Mouse (Mus musculus): ENCODE measurements around the gene Osgin1. TPM values are rescaled to one million over a fixed set of nuclear protein-coding genes. Genes with fewer than 3 reads are reported as not detected.

The Osgin1 gene
- total and polyA plus RNA-seq, 2 experiments from 2014 or later = 0.45 TPM; not detected in 1

DNA sequence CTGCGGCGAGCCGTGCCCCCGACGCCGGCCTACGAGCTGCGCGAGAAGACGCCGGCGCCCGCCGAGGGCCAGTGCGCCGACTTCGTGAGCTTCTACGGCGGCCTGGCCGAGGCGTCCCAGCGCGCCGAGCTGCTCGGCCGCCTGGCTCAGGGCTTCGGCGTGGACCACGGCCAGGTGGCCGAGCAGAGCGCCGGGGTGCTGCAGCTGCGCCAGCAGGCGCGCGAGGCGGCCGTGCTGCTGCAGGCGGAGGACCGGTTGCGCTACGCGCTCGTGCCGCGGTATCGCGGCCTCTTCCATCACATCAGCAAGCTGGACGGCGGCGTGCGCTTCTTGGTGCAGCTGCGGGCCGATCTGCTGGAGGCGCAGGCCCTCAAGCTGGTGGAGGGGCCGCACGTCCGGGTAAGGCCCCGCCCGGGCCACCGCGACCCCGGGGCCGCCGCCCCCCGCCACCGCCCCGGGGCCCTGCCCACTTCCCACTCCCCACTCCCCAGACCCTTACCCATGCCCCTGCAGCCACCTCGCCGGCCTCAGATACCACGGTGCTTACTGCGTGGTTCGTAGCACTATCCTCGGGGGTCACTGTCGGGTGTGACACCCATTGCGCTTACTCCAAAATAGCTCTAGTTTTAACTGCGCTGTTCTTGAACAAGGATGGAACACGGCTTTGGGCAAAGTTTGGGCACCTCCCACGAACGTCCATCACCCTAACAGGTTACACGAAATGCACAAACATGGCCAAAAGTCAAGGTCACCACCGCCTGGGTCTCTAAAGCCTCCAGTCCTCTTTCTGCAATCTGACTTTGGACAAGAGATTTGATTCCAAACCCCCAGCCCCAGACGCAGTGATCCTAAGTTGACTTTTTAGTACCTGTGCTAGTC lies 38.6 kb upstream of the Osgin1 start:
- Histone ChIP-seq H3K36me3 (ENCODE audit: insufficient read depth, low read length) (no peaks in the 10 kb centered on the region), H3K27ac (peak overlapping the region; percentile 94), H3K9me3 (ENCODE audit: low read length) (no peaks in the 10 kb centered on the region), H3K4me3 (ENCODE audit: low read length) (peak overlapping the region; percentile 77), H3K27me3 (ENCODE audit: insufficient read depth, low read length) (no peaks in the 10 kb centered on the region), H3K9ac (replicated peaks; ENCODE audit: low read length) (peak overlapping the region; percentile 94), H3K4me2 (ENCODE audit: low read depth, low read length) (peak overlapping the region; percentile 99), H3K4me1 (ENCODE audit: insufficient read depth, low read length) (peaks cover 11% of the 10 kb centered on the region)
- DNase-seq (ENCODE audit: low spot score) (no peak), ATAC-seq (peak; percentile 66)
- no peak for TF ChIP-seq CTCF (IDR thresholded peaks at IDR 0.05; ENCODE audit: low read depth)
- WGBS = 6% methylated on average over 77 of the region's 83 CpGs

DNA sequence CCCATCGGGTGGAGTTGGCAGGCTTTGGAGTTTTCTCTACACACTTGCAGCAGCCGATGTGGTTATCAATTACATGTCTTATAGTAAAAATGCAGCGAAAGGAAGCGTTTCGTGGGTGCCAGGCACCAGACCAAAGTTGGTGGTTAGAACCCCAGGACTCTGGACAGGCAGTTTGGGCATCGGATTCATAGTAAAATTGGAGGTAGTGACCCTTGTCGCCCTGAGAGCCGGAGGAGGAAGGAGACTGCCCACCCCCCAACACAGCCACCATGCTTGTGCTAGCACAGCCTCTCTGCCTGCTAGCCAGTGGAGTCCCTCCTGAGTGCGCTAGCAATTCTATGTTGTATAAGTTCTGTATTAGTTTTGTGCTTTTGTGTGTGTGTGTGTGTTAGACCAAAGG lies 35.4 kb upstream of the Osgin1 start:
- 72% methylated on average over 9 of the region's 9 CpGs for WGBS
- Histone ChIP-seq H3K36me3 (ENCODE audit: insufficient read depth, low read length) (peaks cover 5% of the 10 kb centered on the region; the same call in 1 of the 2 replicates), H3K4me2 (ENCODE audit: low read depth, low read length) (no peak overlapping the region), H3K9ac (replicated peaks; ENCODE audit: low read length) (no peak overlapping the region), H3K4me3 (ENCODE audit: low read length) (no peak overlapping the region), H3K4me1 (ENCODE audit: insufficient read depth, low read length) (peaks cover 11% of the 10 kb centered on the region), H3K27me3 (ENCODE audit: insufficient read depth, low read length) (no peaks in the 10 kb centered on the region), H3K9me3 (ENCODE audit: low read length) (no peaks in the 10 kb centered on the region), H3K27ac (no peak overlapping the region)
- TF ChIP-seq CTCF (IDR thresholded peaks at IDR 0.05; ENCODE audit: low read depth) = no peak
- no peak for DNase-seq (ENCODE audit: low spot score)
- no peak for ATAC-seq

DNA sequence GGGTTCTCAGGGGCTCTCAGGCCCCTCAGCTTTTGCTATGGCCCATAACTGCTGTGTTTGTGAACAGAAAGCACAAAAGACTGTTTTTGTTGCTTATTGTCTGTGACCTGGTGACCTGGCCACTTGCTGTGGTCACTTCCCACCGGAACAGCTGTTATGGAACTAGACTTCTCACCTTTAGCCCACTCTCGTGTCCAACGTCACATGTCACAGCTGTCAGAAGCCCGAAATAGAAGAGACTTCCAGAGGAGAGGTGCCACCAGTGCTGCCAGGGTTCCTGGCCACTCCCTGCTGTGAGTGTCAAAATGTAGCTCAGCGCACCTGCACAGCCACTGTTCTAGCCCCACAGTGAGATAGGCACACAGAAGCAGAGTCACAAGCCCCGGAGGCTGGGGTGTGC lies 34.7 kb upstream of the Osgin1 start:
- 69% methylated on average over 6 of the region's 6 CpGs for WGBS
- no peak overlapping the region for H3K4me2 ChIP-seq (ENCODE audit: low read depth, low read length)
- DNase-seq (ENCODE audit: low spot score) (no peak), ATAC-seq (no peak)
- H3K9me3 ChIP-seq (ENCODE audit: low read length) = no peaks in the 10 kb centered on the region
- no peaks in the 10 kb centered on the region for H3K27me3 ChIP-seq (ENCODE audit: insufficient read depth, low read length)
- H3K27ac ChIP-seq = no peak overlapping the region
- H3K9ac ChIP-seq (replicated peaks; ENCODE audit: low read length) = no peak overlapping the region
- H3K4me1 ChIP-seq (ENCODE audit: insufficient read depth, low read length) = peaks cover 11% of the 10 kb centered on the region
- H3K36me3 ChIP-seq (ENCODE audit: insufficient read depth, low read length) = peaks cover 5% of the 10 kb centered on the region; the same call in 1 of the 2 replicates
- no peak for TF ChIP-seq CTCF (IDR thresholded peaks at IDR 0.05; ENCODE audit: low read depth)
- no peak overlapping the region for H3K4me3 ChIP-seq (ENCODE audit: low read length)

DNA sequence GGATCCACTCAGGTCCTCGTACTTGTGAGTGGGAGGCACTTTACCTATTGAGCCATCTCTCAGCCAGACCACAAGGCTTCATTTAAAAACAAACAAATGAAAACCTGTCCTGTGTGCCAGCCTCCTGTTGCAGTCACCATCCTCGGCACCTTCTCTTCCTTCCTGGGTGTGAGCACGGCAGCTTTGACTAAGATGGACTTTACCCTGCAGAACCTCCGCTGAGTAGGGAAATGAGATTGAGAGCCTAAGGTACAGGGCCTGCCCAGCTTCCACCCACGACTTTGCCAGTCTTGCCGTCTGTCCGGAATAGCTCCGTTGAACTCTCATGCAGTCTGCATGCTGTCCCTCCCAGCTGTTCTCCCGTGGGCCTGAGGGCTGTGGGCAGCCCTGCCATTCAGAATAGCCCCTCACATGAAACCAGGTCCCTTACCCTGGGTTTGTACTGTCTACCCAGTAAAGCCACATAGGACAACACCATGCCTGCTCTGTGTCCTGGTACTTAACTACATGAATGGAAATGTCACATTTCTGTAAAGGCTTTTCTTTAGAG lies 33.7 kb upstream of the Osgin1 start:
- peaks cover 9% of the 10 kb centered on the region for H3K4me1 ChIP-seq (ENCODE audit: insufficient read depth, low read length)
- H3K4me3 ChIP-seq (ENCODE audit: low read length) = no peak overlapping the region
- DNase-seq (ENCODE audit: low spot score) (no peak), ATAC-seq (no peak)
- no peak overlapping the region for H3K27ac ChIP-seq
- H3K27me3 ChIP-seq (ENCODE audit: insufficient read depth, low read length) = no peaks in the 10 kb centered on the region
- no peaks in the 10 kb centered on the region for H3K9me3 ChIP-seq (ENCODE audit: low read length)
- no peak for TF ChIP-seq CTCF (IDR thresholded peaks at IDR 0.05; ENCODE audit: low read depth)
- peaks cover 9% of the 10 kb centered on the region; the same call in 1 of the 2 replicates for H3K36me3 ChIP-seq (ENCODE audit: insufficient read depth, low read length)
- no peak overlapping the region for H3K9ac ChIP-seq (replicated peaks; ENCODE audit: low read length)
- no peak overlapping the region for H3K4me2 ChIP-seq (ENCODE audit: low read depth, low read length)
- 87% methylated on average over 9 of the region's 9 CpGs for WGBS

DNA sequence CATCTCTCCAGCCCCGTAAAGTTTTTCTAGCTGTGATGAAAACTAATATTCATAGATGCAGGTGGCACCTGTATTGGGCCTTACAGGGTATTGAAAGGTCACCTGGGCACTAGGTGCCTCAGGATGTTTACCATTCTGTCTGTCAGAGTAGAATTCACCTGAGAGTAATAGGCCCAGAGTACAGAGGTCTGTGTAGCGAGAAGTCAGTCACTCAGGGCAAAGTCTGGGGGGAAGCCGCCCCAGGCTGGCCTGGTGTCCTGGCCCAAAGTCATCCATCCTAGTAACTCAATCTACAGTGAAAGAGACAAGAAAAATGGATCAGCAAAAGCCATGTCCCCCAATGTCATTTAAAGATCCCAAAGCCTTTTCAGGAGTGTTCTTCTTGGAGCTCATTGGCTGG lies 33.0 kb upstream of the Osgin1 start:
- WGBS = 87% methylated on average over 3 of the region's 3 CpGs
- DNase-seq (ENCODE audit: low spot score) (no peak), ATAC-seq (no peak)
- Histone ChIP-seq H3K4me3 (ENCODE audit: low read length) (no peak overlapping the region), H3K9me3 (ENCODE audit: low read length) (no peaks in the 10 kb centered on the region), H3K36me3 (ENCODE audit: insufficient read depth, low read length) (peaks cover 10% of the 10 kb centered on the region; the same call in 1 of the 2 replicates), H3K4me2 (ENCODE audit: low read depth, low read length) (no peak overlapping the region), H3K27ac (no peak overlapping the region), H3K9ac (replicated peaks; ENCODE audit: low read length) (no peak overlapping the region), H3K4me1 (ENCODE audit: insufficient read depth, low read length) (peaks cover 2% of the 10 kb centered on the region; the same call in 1 of the 2 replicates), H3K27me3 (ENCODE audit: insufficient read depth, low read length) (no peaks in the 10 kb centered on the region)
- TF ChIP-seq CTCF (IDR thresholded peaks at IDR 0.05; ENCODE audit: low read depth) = no peak

DNA sequence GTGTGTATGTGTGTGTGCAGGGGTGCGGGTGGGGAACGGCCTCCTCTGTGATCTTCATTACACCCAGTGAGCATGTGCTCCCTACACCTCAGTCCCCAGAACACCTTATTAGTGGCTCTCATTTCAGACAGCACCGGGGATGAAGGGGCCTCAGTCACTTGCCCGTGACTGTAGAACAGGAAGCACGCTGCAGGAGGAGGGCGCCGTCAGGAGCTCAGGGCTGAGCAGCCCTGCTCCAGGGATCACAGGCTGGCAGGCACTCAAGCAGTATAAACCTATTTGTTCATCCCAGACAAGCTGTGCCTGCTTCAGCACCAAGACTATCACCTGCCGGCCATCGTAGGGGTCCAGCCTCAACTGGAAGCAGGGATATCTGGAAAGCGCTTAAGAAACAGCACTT lies 30.0 kb upstream of the Osgin1 start:
- no peak for ATAC-seq
- Histone ChIP-seq H3K4me1 (ENCODE audit: insufficient read depth, low read length) (no peaks in the 10 kb centered on the region), H3K27ac (no peak overlapping the region), H3K27me3 (ENCODE audit: insufficient read depth, low read length) (no peaks in the 10 kb centered on the region), H3K4me3 (ENCODE audit: low read length) (no peak overlapping the region), H3K36me3 (ENCODE audit: insufficient read depth, low read length) (peaks cover 33% of the 10 kb centered on the region), H3K9me3 (ENCODE audit: low read length) (no peaks in the 10 kb centered on the region), H3K4me2 (ENCODE audit: low read depth, low read length) (no peak overlapping the region), H3K9ac (replicated peaks; ENCODE audit: low read length) (no peak overlapping the region)
- no peak for DNase-seq (ENCODE audit: low spot score)
- 68% methylated on average over 10 of the region's 10 CpGs for WGBS
- no peak for TF ChIP-seq CTCF (IDR thresholded peaks at IDR 0.05; ENCODE audit: low read depth)

DNA sequence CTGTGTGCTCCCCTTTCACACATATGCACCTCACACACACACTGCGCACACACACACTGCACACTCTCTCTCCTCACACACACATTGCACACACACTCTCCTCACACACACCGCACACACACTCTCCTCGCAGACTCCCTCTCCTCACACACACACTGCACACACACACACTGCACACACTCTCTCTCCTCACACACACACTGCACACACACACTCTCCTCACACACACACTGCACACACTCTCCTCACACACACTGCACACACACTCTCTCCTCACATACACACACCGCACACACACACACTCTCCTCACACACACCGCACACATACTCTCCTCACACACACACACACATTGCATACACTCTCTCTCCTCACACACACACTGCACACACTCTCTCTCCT lies 29.3 kb upstream of the Osgin1 start:
- Histone ChIP-seq H3K4me1 (ENCODE audit: insufficient read depth, low read length) (no peaks in the 10 kb centered on the region), H3K9me3 (ENCODE audit: low read length) (no peaks in the 10 kb centered on the region), H3K27me3 (ENCODE audit: insufficient read depth, low read length) (no peaks in the 10 kb centered on the region), H3K9ac (replicated peaks; ENCODE audit: low read length) (no peak overlapping the region), H3K4me2 (ENCODE audit: low read depth, low read length) (no peak overlapping the region), H3K27ac (no peak overlapping the region), H3K36me3 (ENCODE audit: insufficient read depth, low read length) (peaks cover 40% of the 10 kb centered on the region), H3K4me3 (ENCODE audit: low read length) (no peak overlapping the region)
- no peak for DNase-seq (ENCODE audit: low spot score)
- WGBS = 97% methylated on average over 5 of the region's 5 CpGs
- no peak for TF ChIP-seq CTCF (IDR thresholded peaks at IDR 0.05; ENCODE audit: low read depth)
- ATAC-seq = no peak

Measured in hindbrain, postnatal 0 days (tissue).